Mouse (Mus musculus) spleen, adult 2 months (tissue): ENCODE measurements around the gene Lrat.

Experiments
- CTCF ChIP-seq: fragments of 200-500 bp; IDR thresholded peaks from 2 replicates; pipeline ENCODE4 v1.5.1; 2011; ENCODE audit warnings: mild to moderate bottlenecking, inconsistent platforms; ENCODE audit not compliant: insufficient read depth, insufficient read length, insufficient replicate concordance; ENCODE audit errors: extremely low read depth
- POLR2A ChIP-seq: fragments of 200-500 bp; IDR thresholded peaks from 2 replicates; pipeline ENCODE4 v1.6.1; 2011; ENCODE audit warnings: low read depth, low read length, inconsistent platforms

DNA sequence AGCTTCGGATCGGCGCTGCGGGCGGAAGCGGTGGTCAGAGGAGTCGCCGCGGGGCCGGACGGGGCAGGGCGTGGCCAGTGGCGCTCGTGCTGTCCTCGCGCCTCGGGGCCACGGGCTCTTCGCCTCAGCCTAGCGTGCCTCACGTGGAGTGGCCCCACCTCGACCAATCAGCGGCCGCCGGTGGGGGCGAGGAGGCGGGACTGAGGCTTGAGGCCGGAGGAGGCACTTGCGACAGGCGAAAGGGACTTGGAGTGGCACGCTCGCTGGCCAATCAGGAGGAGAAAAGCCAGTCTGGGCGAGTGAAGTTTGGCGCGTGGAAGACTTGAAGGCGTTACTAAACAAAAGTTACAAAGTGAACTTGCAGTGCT, 27.4 kb downstream of the Lrat start, which contains the start of gene Rbm46:
- TF ChIP-seq CTCF: no peak
- TF ChIP-seq POLR2A: no peak
